Mouse (Mus musculus) common myeloid progenitor, adult 5-6 weeks (primary cell): ENCODE measurements around the gene Bgn. TPM values are rescaled to one million over a fixed set of nuclear protein-coding genes. Genes with fewer than 3 reads are reported as not detected.

Source experiments
- ATAC-seq: replicated peaks from 2 replicates; pipeline ENCODE4 v1.8.0; 2016; ENCODE audit warnings: low read depth, mild to moderate bottlenecking, moderate TSS enrichment, inconsistent platforms; ENCODE audit not compliant: poor library complexity, severe bottlenecking
- total RNA-seq: library from RNA; stranded (forward); fragments of 200-1000, 187-1606 nt; gene quantifications from 2 replicates; pipeline ENCODE4 v1.2.3, GENCODE M21; 2017

Gene Bgn
- total RNA-seq = 0.59 TPM in 1 of 2 replicates, not detected in the other

DNA sequence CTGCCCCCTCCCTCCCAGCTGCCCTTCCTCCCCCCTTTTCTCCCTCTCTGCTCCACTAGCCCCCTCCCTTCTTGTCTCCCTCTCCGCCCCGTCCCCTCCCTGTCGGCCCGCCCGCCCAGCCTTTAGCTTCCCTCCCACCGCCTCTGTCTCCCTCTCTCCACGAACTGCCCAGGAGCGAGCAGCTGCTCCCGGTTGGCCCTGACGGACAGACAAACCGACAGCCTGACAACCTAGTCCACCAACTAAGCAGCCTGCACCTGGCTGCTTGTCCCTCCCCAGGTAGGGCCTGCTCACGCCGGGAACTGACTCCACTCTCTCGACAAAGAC is at the start of gene Bgn:
Gene Bgn, plus strand, starts transcription at position 119 of the 327 bp plus-strand sequence.
- ATAC-seq = no peak

DNA sequence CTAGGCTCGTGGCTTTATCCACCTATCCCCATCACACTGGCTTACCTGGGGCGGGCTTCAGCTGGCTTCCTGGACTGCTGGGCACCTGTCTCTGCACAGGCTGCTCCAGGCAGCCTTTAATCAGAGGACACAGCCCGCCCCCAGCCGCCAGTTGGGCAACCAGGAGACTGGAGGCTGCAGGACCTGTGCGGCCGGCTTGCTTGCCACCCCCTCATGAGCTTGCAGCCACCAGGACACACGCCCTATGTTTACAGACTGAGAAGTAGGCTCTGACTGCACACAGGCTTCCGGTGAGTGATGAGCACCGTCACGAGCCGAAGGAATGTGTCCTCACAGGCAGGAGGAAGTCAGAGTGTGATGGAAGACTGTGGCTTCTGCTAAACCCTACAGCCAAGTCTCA is 48.1 kb upstream of the Bgn start, which contains the start of gene Trex2:
Gene Trex2, minus strand, starts transcription at position 93 of the 400 bp plus-strand sequence.
- no peak for ATAC-seq

GRCm38 (mm10) chrX:73441428-73441827 is 42.0 kb upstream of the Bgn start:
- ATAC-seq = no peak

DNA sequence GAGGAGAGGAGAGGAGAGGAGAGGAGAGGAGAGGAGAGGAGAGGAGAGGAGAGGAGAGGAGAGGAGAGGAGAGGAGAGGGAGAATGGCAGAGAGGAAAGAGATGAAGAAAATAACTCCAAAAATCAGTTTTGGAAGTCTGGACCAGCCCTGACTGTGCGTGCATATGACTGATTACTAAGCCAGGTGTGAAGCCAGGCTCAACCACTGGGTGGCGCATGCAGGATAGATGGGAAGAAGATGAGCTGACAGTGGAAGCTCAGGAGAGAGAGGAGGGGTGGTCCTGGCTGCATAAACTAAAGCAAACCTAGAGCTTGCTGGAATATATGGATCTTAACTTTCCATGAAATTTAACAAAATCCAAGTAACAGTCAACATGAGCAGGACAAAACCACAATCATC is 31.5 kb upstream of the Bgn start:
- ATAC-seq = peak; percentile 69

- ATAC-seq = peak; percentile 100
Measured at GRCm38 (mm10) chrX:73458877-73459392, 24.5 kb upstream of the Bgn start, which contains the start of gene Haus7. TSS of gene Haus7 (minus strand) at chrX:73459044.

DNA sequence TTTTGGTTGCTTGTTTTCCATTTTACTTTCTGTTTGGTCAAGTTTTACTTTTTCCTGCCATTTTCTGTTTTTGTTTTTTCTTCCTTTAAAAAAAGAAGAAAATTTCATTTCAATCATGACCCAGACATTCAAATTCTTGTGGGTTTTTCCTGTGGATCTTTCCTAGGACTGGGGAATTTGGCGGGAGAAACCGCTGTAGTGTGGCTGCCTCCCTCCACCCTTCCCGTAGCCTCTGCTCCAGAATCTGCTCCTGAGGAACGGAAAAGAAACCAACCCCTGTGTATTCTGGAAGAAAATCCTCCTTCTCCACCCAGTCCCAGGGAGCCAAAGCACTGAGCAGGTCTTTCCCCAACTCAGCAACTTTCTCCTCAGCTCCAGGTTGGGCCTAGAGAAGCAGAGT is 22.6 kb upstream of the Bgn start:
- ATAC-seq = no peak

- no peak for ATAC-seq
Measured at GRCm38 (mm10) chrX:73465483-73466186, 17.8 kb upstream of the Bgn start.

GRCm38 (mm10) chrX:73467446-73468241 is 15.8 kb upstream of the Bgn start:
- no peak for ATAC-seq

DNA sequence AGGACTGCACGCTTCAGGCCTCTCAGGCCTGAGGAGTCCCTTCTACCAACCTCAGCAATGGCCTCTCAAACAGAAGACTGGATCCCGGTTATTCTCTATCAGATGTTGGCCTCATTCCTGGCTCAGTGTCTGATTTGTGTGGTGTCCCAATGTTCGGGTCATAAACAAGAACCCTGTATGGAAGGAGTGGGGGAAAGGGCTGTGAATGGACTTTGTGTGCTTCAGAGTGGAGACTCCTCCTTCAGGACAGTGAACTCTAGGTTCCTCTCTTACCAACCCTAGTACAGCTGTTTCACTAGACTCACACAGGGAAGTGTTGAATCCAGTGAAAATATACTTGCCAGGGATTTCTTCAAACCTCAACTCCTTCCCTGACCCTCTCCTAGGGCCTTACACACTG is 15.1 kb upstream of the Bgn start:
- no peak for ATAC-seq

DNA sequence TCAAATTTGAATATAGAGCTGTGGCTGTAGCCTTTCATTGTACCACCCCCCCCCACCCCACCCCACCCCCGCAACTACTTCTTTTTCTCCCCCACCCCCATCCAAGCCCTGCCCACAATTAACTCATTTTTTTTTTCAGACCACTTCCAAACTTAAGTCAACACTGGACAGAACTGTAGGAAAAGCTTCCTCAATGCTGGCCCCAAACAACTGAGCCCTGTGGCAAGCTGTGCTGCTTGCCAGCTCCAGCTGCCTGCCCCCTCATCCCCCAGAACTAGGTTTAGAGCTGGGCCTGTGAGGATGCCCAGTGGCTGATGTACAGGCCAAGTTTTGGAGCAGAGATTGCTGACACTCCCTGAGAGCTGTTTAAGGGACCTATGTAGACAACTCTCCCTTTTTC is 14.7 kb upstream of the Bgn start:
- ATAC-seq = no peak

DNA sequence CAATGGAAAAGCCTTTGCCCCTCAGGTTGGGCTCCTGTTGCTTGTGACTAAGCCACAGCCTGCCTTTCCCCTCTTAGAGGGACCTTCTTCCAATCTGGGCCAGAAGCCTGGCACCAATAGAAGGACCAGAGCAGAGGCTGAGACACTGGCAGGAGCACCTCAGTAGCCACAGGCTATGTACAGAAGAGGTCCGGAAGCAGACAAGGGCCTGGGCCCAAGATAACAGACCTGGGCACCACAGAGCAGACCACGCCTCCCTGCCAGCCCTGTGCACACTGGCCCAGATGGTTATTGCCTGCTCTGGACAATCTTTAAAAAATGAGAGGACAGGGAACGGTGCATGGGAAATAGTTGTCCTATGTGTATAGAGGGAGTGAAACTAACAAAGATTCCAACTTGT is 11.6 kb upstream of the Bgn start:
- ATAC-seq = peak; percentile 98

DNA sequence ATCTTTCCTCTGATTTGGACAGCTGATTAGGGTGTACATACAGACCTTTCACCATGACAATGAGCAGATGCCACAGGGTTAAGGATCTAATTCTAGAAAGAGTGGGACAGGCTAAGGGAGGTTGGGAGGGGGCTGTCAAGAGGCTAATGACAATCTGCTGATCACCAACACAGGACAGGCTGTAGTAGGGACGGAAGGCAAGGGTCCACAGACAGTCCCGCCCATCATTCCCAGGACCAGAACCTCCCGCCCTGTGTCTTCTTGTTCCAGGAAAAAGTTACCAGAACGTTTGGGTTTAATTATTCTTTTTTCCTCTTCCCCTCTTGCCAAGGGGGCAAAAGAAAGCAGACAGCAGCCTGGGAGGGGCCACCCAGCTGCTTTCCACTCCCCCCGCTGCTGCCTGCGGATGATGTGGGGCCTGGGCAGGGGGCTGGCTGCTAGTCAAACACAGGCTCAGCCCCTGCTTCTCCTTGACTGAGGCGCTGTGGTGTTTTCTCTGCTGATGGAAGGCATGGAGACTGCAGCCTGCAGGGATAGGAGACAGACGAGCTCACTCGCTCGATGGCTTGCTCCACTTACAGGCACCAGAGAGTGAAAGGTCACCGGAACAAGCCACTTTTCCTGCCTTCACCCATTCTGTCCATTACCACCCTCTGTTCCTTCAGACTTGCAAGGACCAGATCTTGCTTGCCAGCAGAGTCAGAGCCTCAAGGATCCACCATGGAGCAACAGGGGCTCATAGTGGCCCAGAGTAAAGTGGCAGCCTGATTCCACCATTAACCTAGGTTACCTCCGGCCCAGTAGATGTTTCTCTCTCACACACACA is 8.8 kb upstream of the Bgn start:
- no peak for ATAC-seq

- peak; percentile 27 for ATAC-seq
Measured at GRCm38 (mm10) chrX:73475658-73476256, 7.6 kb upstream of the Bgn start.

DNA sequence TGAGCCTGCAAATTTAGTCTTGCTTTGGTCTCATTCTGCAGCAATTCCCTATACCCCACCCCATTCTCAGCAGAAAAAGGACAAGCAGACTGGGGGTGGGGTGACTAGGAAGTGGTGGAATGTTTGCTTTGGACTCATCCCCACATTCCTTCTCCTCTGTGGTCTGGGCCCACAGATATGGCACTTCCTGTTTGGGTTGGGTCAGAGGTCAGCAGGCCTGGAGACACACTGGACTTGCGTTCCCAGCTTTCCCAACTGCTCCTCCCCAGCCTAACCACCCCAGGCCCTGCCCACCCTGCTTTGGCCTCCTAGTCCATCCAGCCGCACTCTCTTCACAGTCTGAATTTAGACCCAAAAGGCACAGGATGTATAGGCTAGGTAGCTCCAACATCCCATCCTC is 6.8 kb upstream of the Bgn start:
- ATAC-seq = no peak

- ATAC-seq = no peak
Measured at GRCm38 (mm10) chrX:73477500-73477899, 5.9 kb upstream of the Bgn start.

- ATAC-seq = no peak
Measured at GRCm38 (mm10) chrX:73479656-73480055, 3.7 kb upstream of the Bgn start.

GRCm38 (mm10) chrX:73480334-73480733 is 3.1 kb upstream of the Bgn start:
- no peak for ATAC-seq

DNA sequence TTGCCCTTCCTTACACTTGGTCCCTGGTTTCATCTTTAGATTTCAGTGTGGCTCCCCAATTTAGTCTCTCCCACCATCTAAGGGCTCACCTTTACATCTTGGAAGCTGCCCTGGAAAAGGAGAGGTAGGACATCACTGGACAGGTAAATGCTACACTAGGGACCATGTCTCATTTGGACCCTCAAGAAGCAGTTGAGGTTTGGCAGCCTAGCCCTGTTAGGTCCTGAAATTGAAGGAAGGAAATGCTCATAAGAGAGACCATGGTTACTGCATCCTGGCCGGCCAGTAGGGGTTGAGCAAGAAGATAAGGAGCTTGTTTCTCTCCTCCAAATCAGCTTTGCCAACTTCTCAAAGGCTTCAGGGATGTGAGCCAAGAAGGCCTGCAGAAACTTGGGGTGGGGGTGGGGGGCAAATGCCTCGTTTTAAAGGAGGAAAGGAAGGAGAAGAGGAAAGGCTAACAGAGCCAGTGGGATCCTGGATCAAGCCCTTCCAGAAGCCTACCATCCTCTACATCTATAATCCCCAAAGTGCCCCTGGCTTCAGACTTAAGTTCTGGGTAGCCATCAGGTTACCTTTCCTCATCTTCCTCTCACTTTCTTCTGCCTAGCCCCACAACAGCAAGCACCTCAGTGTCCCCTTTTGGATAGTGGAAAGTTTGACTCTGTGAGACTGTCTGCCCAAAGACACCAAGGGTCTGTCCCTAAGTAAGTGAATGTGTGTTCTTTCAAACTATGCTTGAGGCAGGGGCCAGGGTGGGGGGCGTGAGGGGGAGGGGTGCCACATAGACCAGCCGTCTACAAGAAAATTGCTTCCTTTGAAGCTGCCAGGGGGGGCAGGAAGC is 539 bp upstream of the Bgn start:
- ATAC-seq = 0 out of 2 replicates have a peak, but pooled peaks have one; percentile 42

- no peak for ATAC-seq
Measured at GRCm38 (mm10) chrX:73484076-73484475, 674 bp downstream of the Bgn start.
